Comparison of ENCODE assay signal across 8 mouse cellular contexts in genomic region chr5:49368636-49369423, GRCm38 (mm10).
DNase-seq lines count a peak whose midpoint lies in the region; TF ChIP-seq lines count a peak whose summit lies in the region.

No protein-coding gene starts in this region.

- no peak overlapping the region for H3K27ac ChIP-seq in ES-Bruce4 (ENCODE audit: insufficient read depth, low read length)

- H3K27me3 ChIP-seq in ES-Bruce4 (ENCODE audit: control insufficient read depth, insufficient read depth, low read length, poor library complexity, severe bottlenecking) = no peaks in the 10 kb centered on the region

- no peak for TF ChIP-seq POLR2A in ES-Bruce4 (IDR thresholded peaks at IDR 0.05; ENCODE audit: insufficient read depth, low read length)

- H3K4me3 ChIP-seq in ES-Bruce4 (ENCODE audit: low read depth, low read length) = no peak overlapping the region

- TF ChIP-seq CTCF in ES-Bruce4 (IDR thresholded peaks at IDR 0.05; ENCODE audit: low read depth, low read length) = peak; percentile 28

- H3K4me1 ChIP-seq in ES-Bruce4 (ENCODE audit: control insufficient read depth, insufficient read depth, low read length) = no peaks in the 10 kb centered on the region

- TF ChIP-seq EP300 in ES-Bruce4 (IDR thresholded peaks at IDR 0.05; ENCODE audit: insufficient read depth, low read depth, low read length) = no peak

- H3K9ac ChIP-seq in ES-Bruce4 (ENCODE audit: low read depth, poor library complexity, severe bottlenecking) = no peak overlapping the region

- H3K36me3 ChIP-seq in ES-Bruce4 (ENCODE audit: control insufficient read depth, insufficient read depth, low read length, poor library complexity, severe bottlenecking) = no peaks in the 10 kb centered on the region

- H3K9me3 ChIP-seq in ES-Bruce4 (replicated peaks; ENCODE audit: control insufficient read depth, insufficient read depth, low read length, poor library complexity, severe bottlenecking) = no peaks in the 10 kb centered on the region

- peak; percentile 47 for DNase-seq in kidney, adult 9 months
- no peak for DNase-seq in kidney, adult 11 months
- peak; percentile 83 for DNase-seq in brain, adult 2 months (ENCODE audit: low read depth, low spot score)
- DNase-seq in hindlimb bud, embryonic 11.5 days (ENCODE audit: extremely low spot score, low read depth, low spot score) = peak; percentile 50
- DNase-seq in retina, adult 2 months (ENCODE audit: low read depth, low spot score) = peak; percentile 22
- DNase-seq in spleen, postnatal 14 days (ENCODE audit: low spot score in 2 of 2) = no peak
- DNase-seq in thymus, postnatal 14 days = no peak

Comparison
In these comparisons a context has a peak if more than half of its experiments do, and no peak if none do; other contexts are left out.
1. DNase-seq: peak in kidney, adult 9 months (single experiment), brain, adult 2 months (single experiment), hindlimb bud, embryonic 11.5 days (single experiment) and retina, adult 2 months (single experiment); none in kidney, adult 11 months (single experiment), spleen, postnatal 14 days (0 of 2) and thymus, postnatal 14 days (single experiment).